Mouse (Mus musculus): ENCODE measurements at regions not wholly inside any gene's neighbourhood (a gene's known extent, or its start where the extent isn't known, plus 50 kb on each side); places are given as distances from the start of the nearest gene placed in this dataset.
"Not testable (repeated sequence)": the region's sequence is repeated elsewhere in the genome, so short reads cannot be mapped to it uniquely, and the experiment has no call there.

- DNase-seq: no peak
Measured at GRCm38 (mm10) chr5:22433512-22433911, 89.0 kb upstream of the Reln start.

- no peak for DNase-seq
Measured at GRCm38 (mm10) chr5:22431721-22432120, 87.2 kb upstream of the Reln start.

- DNase-seq: not testable (repeated sequence)
Measured at GRCm38 (mm10) chr5:22425706-22426417, 81.4 kb upstream of the Reln start.

GRCm38 (mm10) chr5:22415957-22416356 lies 71.5 kb upstream of the Reln start:
- DNase-seq: no peak

- DNase-seq: peak; percentile 40
Measured at GRCm38 (mm10) chr5:22399134-22399533, 54.6 kb upstream of the Reln start.

All from embryo, embryonic 11 days (tissue).